Mouse (Mus musculus): ENCODE measurements at regions not wholly inside any gene's neighbourhood (a gene's known extent, or its start where the extent isn't known, plus 50 kb on each side); places are given as distances from the start of the nearest gene placed in this dataset.

DNA sequence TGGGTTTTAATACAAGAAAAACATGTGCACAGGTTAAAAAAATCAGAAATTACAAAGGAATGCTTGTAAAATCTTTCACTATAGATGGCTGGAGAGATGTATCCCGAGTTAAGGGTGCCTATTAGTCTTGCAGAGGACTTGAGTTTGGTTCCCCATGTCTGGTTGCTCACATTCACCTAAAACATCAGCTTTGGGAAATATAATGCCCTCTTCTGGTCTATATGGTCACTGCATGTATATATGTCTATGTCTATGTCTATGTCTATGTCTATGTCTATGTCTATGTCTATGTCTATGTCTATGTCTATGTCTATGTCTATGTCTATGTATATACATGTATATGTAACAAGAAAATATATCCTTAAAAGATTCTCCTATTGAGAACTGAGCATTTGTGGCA, 196.8 kb upstream of the Xylt1 start:
- Histone ChIP-seq H3ac (ENCODE audit: control insufficient read depth, insufficient read length, low read depth) (no peak overlapping the region), H3K79me3 (ENCODE audit: low read depth) (no peaks in the 10 kb centered on the region), H3K36me3 (ENCODE audit: control insufficient read depth, insufficient read depth) (no peaks in the 10 kb centered on the region), H3K79me2 (ENCODE audit: control insufficient read depth, insufficient read depth) (no peaks in the 10 kb centered on the region), H3K4me3 (ENCODE audit: insufficient read depth, poor library complexity, severe bottlenecking) (no peak overlapping the region), H3K27me3 (ENCODE audit: control insufficient read depth, insufficient read depth, insufficient read length) (no peaks in the 10 kb centered on the region)
- no peak for TF ChIP-seq CTCF (IDR thresholded peaks at IDR 0.05; ENCODE audit: control insufficient read depth, insufficient read depth, insufficient read length)
- no peak for TF ChIP-seq FOSL1 (IDR thresholded peaks at IDR 0.05; ENCODE audit: insufficient read depth, low read length, poor library complexity, severe bottlenecking)
- TF ChIP-seq CEBPB (IDR thresholded peaks at IDR 0.05; ENCODE audit: low read depth) = no peak
- TF ChIP-seq MAX (IDR thresholded peaks at IDR 0.05) = no peak
- TF ChIP-seq MYOG (IDR thresholded peaks at IDR 0.05; ENCODE audit: control insufficient read depth, extremely low read depth, insufficient read length) = no peak
- TF ChIP-seq USF1 (IDR thresholded peaks at IDR 0.05; ENCODE audit: low read depth) = no peak
- no peak for TF ChIP-seq MYOD1 (IDR thresholded peaks at IDR 0.05; ENCODE audit: control insufficient read depth, insufficient read length, low read depth)

DNA sequence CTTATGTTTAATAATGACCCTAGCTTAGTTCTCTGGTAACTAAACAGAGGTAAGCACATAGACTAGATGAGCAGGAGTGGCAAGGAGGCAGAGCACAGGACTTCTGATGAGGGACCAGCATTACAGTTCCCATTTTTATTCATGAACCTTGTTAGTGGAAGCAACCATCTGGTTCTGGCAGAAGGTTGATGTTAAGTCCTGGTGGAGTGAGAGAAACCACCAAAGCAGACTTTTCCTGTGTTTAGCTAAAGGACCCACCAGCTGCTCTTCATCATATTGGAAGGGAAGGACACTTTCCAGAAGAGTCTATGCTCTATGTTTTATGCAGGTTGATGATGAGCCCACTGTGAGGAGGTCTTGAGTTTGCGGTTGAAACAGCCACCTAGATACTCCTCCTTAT, 194.9 kb upstream of the Xylt1 start:
- Histone ChIP-seq H3K79me2 (ENCODE audit: control insufficient read depth, insufficient read depth) (no peaks in the 10 kb centered on the region), H3K27me3 (ENCODE audit: control insufficient read depth, insufficient read depth, insufficient read length) (no peaks in the 10 kb centered on the region), H3K4me3 (ENCODE audit: insufficient read depth, poor library complexity, severe bottlenecking) (no peak overlapping the region), H3K79me3 (ENCODE audit: low read depth) (no peaks in the 10 kb centered on the region), H3K36me3 (ENCODE audit: control insufficient read depth, insufficient read depth) (no peaks in the 10 kb centered on the region), H3ac (ENCODE audit: control insufficient read depth, insufficient read length, low read depth) (no peak overlapping the region)
- TF ChIP-seq FOSL1 (IDR thresholded peaks at IDR 0.05; ENCODE audit: insufficient read depth, low read length, poor library complexity, severe bottlenecking) = no peak
- no peak for TF ChIP-seq USF1 (IDR thresholded peaks at IDR 0.05; ENCODE audit: low read depth)
- TF ChIP-seq MYOG (IDR thresholded peaks at IDR 0.05; ENCODE audit: control insufficient read depth, extremely low read depth, insufficient read length) = no peak
- no peak for TF ChIP-seq MYOD1 (IDR thresholded peaks at IDR 0.05; ENCODE audit: control insufficient read depth, insufficient read length, low read depth)

DNA sequence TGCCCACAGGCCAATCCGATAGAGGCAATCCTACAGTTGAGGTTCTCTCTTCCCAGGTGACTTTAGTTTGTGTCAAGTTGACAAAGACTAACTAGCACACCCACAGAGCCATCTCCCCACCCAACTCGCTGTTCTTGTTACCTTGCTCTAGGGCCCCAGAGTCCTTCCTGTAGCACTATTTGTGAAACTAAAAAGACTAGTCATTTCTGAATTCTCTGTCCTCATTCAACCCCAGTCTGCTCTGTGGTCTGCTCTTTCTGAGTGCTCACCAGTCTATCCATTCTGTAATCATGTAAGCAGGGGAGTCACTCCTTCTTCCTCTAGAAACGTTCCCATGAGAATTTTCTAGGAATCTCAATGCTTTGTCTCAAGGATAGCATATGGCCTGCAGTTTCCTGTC, 184.2 kb upstream of the Xylt1 start:
- Histone ChIP-seq H3K79me3 (ENCODE audit: low read depth) (no peaks in the 10 kb centered on the region), H3K36me3 (ENCODE audit: control insufficient read depth, insufficient read depth) (no peaks in the 10 kb centered on the region)
- TF ChIP-seq CTCF (IDR thresholded peaks at IDR 0.05; ENCODE audit: control insufficient read depth, insufficient read depth, insufficient read length) = no peak
- TF ChIP-seq USF1 (IDR thresholded peaks at IDR 0.05; ENCODE audit: low read depth) = no peak
- TF ChIP-seq MYOG (IDR thresholded peaks at IDR 0.05; ENCODE audit: control insufficient read depth, extremely low read depth, insufficient read length) = no peak
- no peak for TF ChIP-seq MYOD1 (IDR thresholded peaks at IDR 0.05; ENCODE audit: control insufficient read depth, insufficient read length, low read depth)
- TF ChIP-seq FOSL1 (IDR thresholded peaks at IDR 0.05; ENCODE audit: insufficient read depth, low read length, poor library complexity, severe bottlenecking) = no peak
- TF ChIP-seq MAX (IDR thresholded peaks at IDR 0.05) = no peak
- TF ChIP-seq CEBPB (IDR thresholded peaks at IDR 0.05; ENCODE audit: low read depth) = no peak

DNA sequence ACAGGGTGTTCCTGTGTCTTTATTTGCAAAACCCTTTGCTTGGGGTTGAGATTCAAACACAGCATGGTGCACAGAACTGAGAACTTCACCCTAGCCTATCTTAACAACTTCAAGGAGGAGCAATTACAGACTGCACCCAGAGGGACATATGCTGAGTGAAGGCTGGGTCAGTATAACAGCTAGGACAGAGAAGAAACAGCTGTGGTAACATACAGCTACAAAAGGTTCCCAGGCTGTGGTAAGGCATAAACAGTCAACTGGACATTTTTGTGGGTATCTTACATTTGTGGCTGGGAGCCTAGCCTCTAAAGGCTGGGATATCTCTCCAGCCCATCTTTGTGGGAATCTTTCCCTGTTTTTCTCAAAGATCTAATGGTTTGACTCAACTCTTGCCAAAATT, 154.5 kb upstream of the Xylt1 start:
- H3K4me3 ChIP-seq (ENCODE audit: insufficient read depth, poor library complexity, severe bottlenecking) = no peak overlapping the region
- H3K79me3 ChIP-seq (ENCODE audit: low read depth) = no peaks in the 10 kb centered on the region
- TF ChIP-seq CTCF (IDR thresholded peaks at IDR 0.05; ENCODE audit: control insufficient read depth, insufficient read depth, insufficient read length) (no peak), USF1 (IDR thresholded peaks at IDR 0.05; ENCODE audit: low read depth) (no peak), CEBPB (IDR thresholded peaks at IDR 0.05; ENCODE audit: low read depth) (no peak), FOSL1 (IDR thresholded peaks at IDR 0.05; ENCODE audit: insufficient read depth, low read length, poor library complexity, severe bottlenecking) (no peak), MAX (IDR thresholded peaks at IDR 0.05) (no peak), MYOG (IDR thresholded peaks at IDR 0.05; ENCODE audit: control insufficient read depth, extremely low read depth, insufficient read length) (no peak), MYOD1 (IDR thresholded peaks at IDR 0.05; ENCODE audit: control insufficient read depth, insufficient read length, low read depth) (no peak)
- no peaks in the 10 kb centered on the region for H3K79me2 ChIP-seq (ENCODE audit: control insufficient read depth, insufficient read depth)
- no peaks in the 10 kb centered on the region for H3K27me3 ChIP-seq (ENCODE audit: control insufficient read depth, insufficient read depth, insufficient read length)
- H3K36me3 ChIP-seq (ENCODE audit: control insufficient read depth, insufficient read depth) = no peaks in the 10 kb centered on the region
- no peak overlapping the region for H3ac ChIP-seq (ENCODE audit: control insufficient read depth, insufficient read length, low read depth)

More for the DNA sequence above, 184.2 kb upstream of the Xylt1 start:
- H3K79me2 ChIP-seq (ENCODE audit: control insufficient read depth, insufficient read depth) = no peaks in the 10 kb centered on the region
- no peak overlapping the region for H3ac ChIP-seq (ENCODE audit: control insufficient read depth, insufficient read length, low read depth)
- no peak overlapping the region for H3K4me3 ChIP-seq (ENCODE audit: insufficient read depth, poor library complexity, severe bottlenecking)
- no peaks in the 10 kb centered on the region for H3K27me3 ChIP-seq (ENCODE audit: control insufficient read depth, insufficient read depth, insufficient read length)

DNA sequence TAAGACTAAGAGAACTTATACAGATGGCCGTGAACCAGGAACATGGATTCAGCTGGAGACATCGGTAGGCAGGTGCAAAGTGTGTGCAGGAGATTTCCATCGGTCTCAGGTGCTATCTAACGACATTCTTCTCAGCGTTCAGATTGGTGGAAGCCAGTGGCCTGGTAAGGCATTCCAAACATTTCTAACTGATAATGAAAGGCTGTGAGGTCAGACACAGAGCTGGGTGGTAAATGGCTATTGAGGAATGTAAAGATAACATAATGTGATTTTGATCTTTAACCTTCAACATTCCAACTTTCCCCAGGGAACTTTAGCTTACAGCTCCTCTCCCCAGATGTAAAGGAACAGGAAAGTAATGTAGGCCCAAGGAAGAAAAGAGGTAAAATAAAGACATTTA, 151.2 kb upstream of the Xylt1 start:
- no peak for TF ChIP-seq MYOG (IDR thresholded peaks at IDR 0.05; ENCODE audit: control insufficient read depth, extremely low read depth, insufficient read length)
- H3K79me2 ChIP-seq (ENCODE audit: control insufficient read depth, insufficient read depth) = no peaks in the 10 kb centered on the region
- no peaks in the 10 kb centered on the region for H3K79me3 ChIP-seq (ENCODE audit: low read depth)
- H3K36me3 ChIP-seq (ENCODE audit: control insufficient read depth, insufficient read depth) = no peaks in the 10 kb centered on the region
- H3ac ChIP-seq (ENCODE audit: control insufficient read depth, insufficient read length, low read depth) = no peak overlapping the region
- no peak overlapping the region for H3K4me3 ChIP-seq (ENCODE audit: insufficient read depth, poor library complexity, severe bottlenecking)
- H3K27me3 ChIP-seq (ENCODE audit: control insufficient read depth, insufficient read depth, insufficient read length) = no peaks in the 10 kb centered on the region

DNA sequence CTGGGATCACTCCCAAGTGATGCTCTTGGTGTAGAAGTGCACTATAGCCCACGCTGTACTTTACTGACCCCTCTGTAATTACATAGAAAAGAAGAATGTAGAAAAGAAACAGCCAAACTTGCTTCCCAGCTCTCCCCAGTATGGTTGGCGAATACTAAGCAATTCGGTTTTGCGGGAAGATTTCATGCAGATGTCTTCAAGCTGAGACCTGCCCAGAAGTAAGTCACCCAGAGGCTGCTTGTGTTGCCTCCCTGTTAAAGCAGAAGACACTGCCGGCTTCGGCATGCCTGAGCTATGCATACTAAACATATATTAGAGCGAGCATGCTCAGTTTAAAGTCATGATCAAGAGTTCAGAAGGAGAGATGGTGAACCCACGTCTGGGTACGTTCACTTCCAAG, 124.0 kb upstream of the Xylt1 start:
- Histone ChIP-seq H3K79me3 (ENCODE audit: low read depth) (no peaks in the 10 kb centered on the region), H3K36me3 (ENCODE audit: control insufficient read depth, insufficient read depth) (no peaks in the 10 kb centered on the region), H3K4me3 (ENCODE audit: insufficient read depth, poor library complexity, severe bottlenecking) (no peak overlapping the region), H3K27me3 (ENCODE audit: control insufficient read depth, insufficient read depth, insufficient read length) (no peaks in the 10 kb centered on the region), H3ac (ENCODE audit: control insufficient read depth, insufficient read length, low read depth) (no peak overlapping the region), H3K79me2 (ENCODE audit: control insufficient read depth, insufficient read depth) (no peaks in the 10 kb centered on the region)
- TF ChIP-seq MYOG (IDR thresholded peaks at IDR 0.05; ENCODE audit: control insufficient read depth, extremely low read depth, insufficient read length) (no peak), FOSL1 (IDR thresholded peaks at IDR 0.05; ENCODE audit: insufficient read depth, low read length, poor library complexity, severe bottlenecking) (no peak), CTCF (IDR thresholded peaks at IDR 0.05; ENCODE audit: control insufficient read depth, insufficient read depth, insufficient read length) (no peak), MYOD1 (IDR thresholded peaks at IDR 0.05; ENCODE audit: control insufficient read depth, insufficient read length, low read depth) (no peak), CEBPB (IDR thresholded peaks at IDR 0.05; ENCODE audit: low read depth) (no peak), MAX (IDR thresholded peaks at IDR 0.05) (no peak), USF1 (IDR thresholded peaks at IDR 0.05; ENCODE audit: low read depth) (no peak)

All from C2C12 (cell line).